Mouse (Mus musculus) small intestine, adult 2 months (tissue): ENCODE data around the gene Acbd7.

ENCODE experiments used
- CTCF ChIP-seq: fragments of 200-500 bp; IDR thresholded peaks from 2 replicates; pipeline ENCODE4 v1.5.1; 2012; ENCODE audit warnings: low read depth, mild to moderate bottlenecking, control low read depth, inconsistent platforms, low read length, moderate library complexity, mixed read lengths; ENCODE audit not compliant: insufficient replicate concordance, insufficient read length; ENCODE audit errors: extremely low read depth
- POLR2A ChIP-seq: fragments of 200-500 bp; IDR thresholded peaks from 2 replicates; pipeline ENCODE4 v1.6.1; 2012; ENCODE audit warnings: low read depth, mild to moderate bottlenecking, control low read depth, inconsistent platforms, low read length, moderate library complexity

GRCm38 (mm10) chr2:3323132-3323531 is 12.8 kb upstream of the Acbd7 start:
- TF ChIP-seq CTCF (no peak), POLR2A (no peak)
